Mouse (Mus musculus) liver, adult 2 months (tissue): ENCODE measurements at regions not wholly inside any gene's neighbourhood (a gene's known extent, or its start where the extent isn't known, plus 50 kb on each side); places are given as distances from the start of the nearest gene placed in this dataset.

Source experiments
- CTCF ChIP-seq: fragments of 200-500 bp; IDR thresholded peaks from 2 replicates; pipeline ENCODE4 v1.5.1; 2011; ENCODE audit warnings: low read depth, low read length, control low read depth
- POLR2A ChIP-seq: fragments of 200-500 bp; IDR thresholded peaks from 2 replicates; pipeline ENCODE4 v1.6.1; 2011; ENCODE audit warnings: low read length, control low read depth; ENCODE audit not compliant: insufficient read depth; ENCODE audit errors: extremely low read depth

DNA sequence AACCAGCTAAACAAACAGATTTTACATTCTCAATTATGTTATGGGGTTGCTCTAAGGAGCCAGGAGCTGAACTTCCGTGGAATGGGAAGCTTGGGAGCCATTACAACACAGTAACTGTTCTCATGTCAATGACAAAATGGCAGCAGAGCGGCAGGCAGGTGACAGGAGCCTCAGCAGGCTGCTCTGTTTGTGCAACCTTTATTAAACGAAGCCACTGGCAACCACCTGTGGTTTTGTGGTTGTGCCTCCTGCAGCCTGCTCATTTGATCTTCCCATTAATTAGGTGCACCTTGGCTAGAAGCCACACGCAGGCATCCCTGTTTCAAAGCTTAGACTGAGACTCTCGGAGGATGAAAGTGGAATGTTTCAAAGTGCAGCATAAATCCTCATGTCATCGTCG, 457.5 kb upstream of the Igfbp7 start:
- no peak for TF ChIP-seq CTCF
- TF ChIP-seq POLR2A: no peak
